Mouse (Mus musculus) hindbrain, embryonic 13.5 days (tissue): ENCODE data around the gene Celf2. TPM values are rescaled to one million over a fixed set of nuclear protein-coding genes. Genes with fewer than 3 reads are reported as not detected.
A peak's percentile ranks its signal among the peaks of the same experiment; 100 is the strongest.

Experiments
- ATAC-seq: fragments of 200-750 bp; cut with Nextera tagmentation; 2 replicates; pipeline ENCODE4 v1.8.0; 2017; ENCODE audit warnings: moderate TSS enrichment; ENCODE audit not compliant: low FRiP score
- H3K27ac ChIP-seq: fragments of 300-500 bp; sonication (generic); 2 replicates; pipeline ENCODE4 v1.5.1; 2015; ENCODE audit warnings: inconsistent platforms, mild to moderate bottlenecking, moderate library complexity
- H3K27me3 ChIP-seq: fragments of 300-500 bp; sonication (generic); 2 replicates; pipeline ENCODE4 v1.6.1; 2015; ENCODE audit warnings: mild to moderate bottlenecking, inconsistent platforms
- H3K36me3 ChIP-seq: fragments of 300-500 bp; sonication (generic); 2 replicates; pipeline ENCODE4 v1.6.1; 2015; ENCODE audit warnings: mild to moderate bottlenecking, inconsistent platforms
- H3K4me1 ChIP-seq: fragments of 300-500 bp; sonication (generic); replicated peaks from 2 replicates; pipeline ENCODE4 v1.6.1; 2015; ENCODE audit warnings: inconsistent platforms
- H3K4me2 ChIP-seq: fragments of 300-500 bp; sonication (generic); 2 replicates; pipeline ENCODE4 v1.6.1; 2015; ENCODE audit warnings: inconsistent platforms, mild to moderate bottlenecking, moderate library complexity
- H3K4me3 ChIP-seq: fragments of 300-500 bp; sonication (generic); 2 replicates; pipeline ENCODE4 v1.5.1; 2015; ENCODE audit warnings: mild to moderate bottlenecking, inconsistent platforms
- H3K9ac ChIP-seq: fragments of 300-500 bp; sonication (generic); 2 replicates; pipeline ENCODE4 v1.6.1; 2015; ENCODE audit warnings: mild to moderate bottlenecking, inconsistent platforms
- H3K9me3 ChIP-seq: fragments of 300-500 bp; sonication (generic); 2 replicates; pipeline ENCODE4 v1.6.1; 2016; ENCODE audit warnings: inconsistent platforms
- WGBS: fragments of 180-500 bp; shearing (Covaris S2); methylation state at CpG from one replicate; pipeline ENCODE4 v1.1.7; 2015; 5-methylcytosine and 5-hydroxymethylcytosine counted together
- polyA plus RNA-seq: library from polyadenylated mRNA; unstranded; fragments of >200 nt; fragmentation: Nextera tagmentation; extraction: Ambion mirVana; gene quantifications from 2 replicates; pipeline ENCODE4 v1.2.1, GENCODE M21; 2015

Celf2 gene
- polyA plus RNA-seq, 1 experiment from 2014 or later: 164 TPM

- H3K9ac ChIP-seq: no peak overlapping the region
- no peaks in the 10 kb centered on the region for H3K36me3 ChIP-seq
- H3K27ac ChIP-seq: no peak overlapping the region
- no peak overlapping the region for H3K4me3 ChIP-seq
- no peaks in the 10 kb centered on the region for H3K4me1 ChIP-seq
- 96% methylated on average over 1 of the region's 1 CpGs for WGBS
- no peaks in the 10 kb centered on the region for H3K9me3 ChIP-seq
- H3K27me3 ChIP-seq: no peaks in the 10 kb centered on the region
- no peak overlapping the region for H3K4me2 ChIP-seq
- no peak for ATAC-seq
These were observed 364.5 kb downstream of the Celf2 start for GRCm38 (mm10) chr2:7144871-7145270.

DNA sequence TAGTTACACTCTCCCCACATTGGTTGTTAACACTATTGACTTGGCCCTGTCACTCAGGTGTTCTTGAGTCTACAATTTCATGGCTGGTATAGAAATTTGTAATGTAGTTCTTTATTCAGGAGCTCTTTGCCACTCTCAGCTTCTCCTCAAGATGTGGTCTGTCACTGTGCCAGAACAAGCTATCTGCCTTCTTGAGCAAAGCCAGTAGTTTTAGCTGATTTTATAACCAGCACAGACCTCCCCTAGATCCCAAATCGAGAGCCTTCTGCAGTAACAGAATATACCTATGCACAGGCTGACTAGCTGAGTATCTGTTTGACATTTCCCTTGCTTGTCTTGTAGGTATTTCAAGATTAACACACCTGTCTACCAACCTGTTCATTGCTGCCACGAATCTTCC is 386.0 kb downstream of the Celf2 start:
- 0 out of 2 replicates have a peak, but pooled peaks cover 3% of the 10 kb centered on the region for H3K4me1 ChIP-seq
- no peaks in the 10 kb centered on the region for H3K36me3 ChIP-seq
- no peaks in the 10 kb centered on the region for H3K9me3 ChIP-seq
- no peak overlapping the region for H3K4me2 ChIP-seq
- H3K27ac ChIP-seq: no peak overlapping the region
- H3K4me3 ChIP-seq: no peak overlapping the region
- no peak for ATAC-seq
- no peaks in the 10 kb centered on the region for H3K27me3 ChIP-seq
- no peak overlapping the region for H3K9ac ChIP-seq
- WGBS: 90% methylated on average over 2 of the region's 2 CpGs

GRCm38 (mm10) chr2:7115801-7116200 is 393.6 kb downstream of the Celf2 start:
- H3K9ac ChIP-seq: no peak overlapping the region
- no peak overlapping the region for H3K4me3 ChIP-seq
- ATAC-seq: no peak
- H3K4me2 ChIP-seq: no peak overlapping the region
- 20% methylated on average over 2 of the region's 2 CpGs for WGBS
- no peak overlapping the region for H3K27ac ChIP-seq
- peaks cover 14% of the 10 kb centered on the region for H3K4me1 ChIP-seq
- H3K9me3 ChIP-seq: no peaks in the 10 kb centered on the region
- no peaks in the 10 kb centered on the region for H3K36me3 ChIP-seq
- H3K27me3 ChIP-seq: 0 out of 2 replicates have a peak, but pooled peaks cover 3% of the 10 kb centered on the region

DNA sequence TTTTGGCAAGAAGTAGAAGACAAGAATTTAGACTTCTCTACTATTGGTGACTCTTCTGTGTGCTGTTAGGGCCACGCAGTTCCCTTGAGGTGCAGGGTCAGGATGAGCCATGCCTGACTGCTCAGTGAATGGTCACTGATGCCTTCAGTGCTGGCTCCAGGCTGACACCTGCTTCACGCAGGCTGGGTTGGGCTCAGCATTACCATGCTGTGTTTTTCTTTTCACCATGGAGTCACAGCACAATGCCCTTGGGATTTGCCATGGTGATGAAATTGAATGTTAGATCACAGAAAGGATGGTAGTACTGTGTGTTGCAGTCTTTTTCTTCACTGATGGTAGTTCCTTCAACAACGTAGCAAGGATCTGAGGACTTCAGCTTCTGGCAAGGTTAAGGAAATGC is 394.2 kb downstream of the Celf2 start:
- H3K9me3 ChIP-seq: no peaks in the 10 kb centered on the region
- H3K4me2 ChIP-seq: no peak overlapping the region
- WGBS: 48% methylated on average over 3 of the region's 3 CpGs
- H3K27me3 ChIP-seq: 0 out of 2 replicates have a peak, but pooled peaks cover 3% of the 10 kb centered on the region
- H3K9ac ChIP-seq: no peak overlapping the region
- H3K4me3 ChIP-seq: no peak overlapping the region
- no peaks in the 10 kb centered on the region for H3K36me3 ChIP-seq
- peaks cover 14% of the 10 kb centered on the region for H3K4me1 ChIP-seq
- no peak; the same call in 1 of the 2 replicates for ATAC-seq
- H3K27ac ChIP-seq: no peak overlapping the region

DNA sequence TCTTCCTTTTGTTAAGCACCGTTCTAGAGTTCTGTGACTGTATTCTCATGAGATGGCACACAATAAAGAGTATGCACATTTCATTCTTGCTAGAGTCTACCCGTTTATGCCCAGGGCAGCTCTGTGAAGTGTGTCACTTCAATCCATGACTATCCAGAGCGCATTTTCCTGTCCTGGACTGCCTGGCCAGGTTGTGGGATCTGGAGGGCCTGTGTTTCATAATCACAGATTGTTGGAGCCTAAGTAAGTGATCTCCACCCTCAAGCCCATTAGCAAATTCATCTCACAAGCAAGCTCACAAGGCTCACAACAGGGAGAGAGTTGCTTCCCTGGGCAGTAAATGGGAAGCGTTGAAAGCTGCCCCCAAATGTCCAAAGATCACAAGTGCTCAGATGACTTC is 395.6 kb downstream of the Celf2 start:
- H3K4me1 ChIP-seq: peaks cover 14% of the 10 kb centered on the region
- WGBS: 75% methylated on average over 4 of the region's 4 CpGs
- ATAC-seq: no peak
- no peaks in the 10 kb centered on the region for H3K36me3 ChIP-seq
- no peak overlapping the region for H3K4me2 ChIP-seq
- H3K4me3 ChIP-seq: no peak overlapping the region
- H3K27ac ChIP-seq: no peak overlapping the region
- no peaks in the 10 kb centered on the region for H3K9me3 ChIP-seq
- H3K9ac ChIP-seq: no peak overlapping the region
- 0 out of 2 replicates have a peak, but pooled peaks cover 3% of the 10 kb centered on the region for H3K27me3 ChIP-seq

DNA sequence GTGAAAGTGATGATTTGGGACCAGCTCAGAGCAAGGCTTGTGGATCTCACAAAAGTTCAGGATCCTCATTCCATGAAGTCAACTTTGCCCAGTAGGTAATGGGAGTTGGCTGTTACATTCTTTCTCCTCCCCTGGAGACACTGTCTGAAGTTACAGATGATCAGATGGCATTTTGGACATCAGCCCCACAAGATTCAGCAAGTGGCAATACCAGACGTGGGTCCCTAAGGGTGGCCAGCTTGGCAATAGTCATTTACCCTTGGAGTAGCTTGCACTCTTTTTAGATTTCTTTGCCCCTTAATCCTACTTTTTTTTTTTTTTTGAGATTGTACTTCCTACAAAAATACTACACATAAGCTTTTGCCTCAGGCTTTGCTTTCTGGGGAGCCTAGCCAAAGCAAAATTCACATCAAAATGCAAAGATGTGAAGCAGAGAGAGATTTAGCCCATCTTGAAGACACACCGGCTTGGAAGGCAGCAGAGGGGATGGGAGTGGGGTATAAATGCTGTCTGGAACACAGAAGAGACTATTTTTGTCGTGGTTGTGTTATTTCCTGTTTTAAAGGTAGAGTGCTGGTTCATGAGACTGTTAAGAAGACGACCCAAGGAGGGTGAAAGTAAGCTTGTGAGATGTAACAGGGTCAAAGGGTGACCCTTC is 397.1 kb downstream of the Celf2 start:
- Histone ChIP-seq H3K4me2 (no peak overlapping the region), H3K27ac (no peak overlapping the region), H3K9me3 (no peaks in the 10 kb centered on the region), H3K36me3 (no peaks in the 10 kb centered on the region), H3K4me1 (peaks cover 14% of the 10 kb centered on the region), H3K27me3 (0 out of 2 replicates have a peak, but pooled peaks cover 3% of the 10 kb centered on the region), H3K4me3 (no peak overlapping the region), H3K9ac (no peak overlapping the region)
- ATAC-seq: no peak
- 72% methylated on average over 4 of the region's 4 CpGs for WGBS

GRCm38 (mm10) chr2:7093414-7093813 is 415.9 kb downstream of the Celf2 start:
- H3K9ac ChIP-seq: no peak overlapping the region
- no peak overlapping the region for H3K4me2 ChIP-seq
- H3K27ac ChIP-seq: no peak overlapping the region
- no peaks in the 10 kb centered on the region for H3K9me3 ChIP-seq
- no peak for ATAC-seq
- H3K4me1 ChIP-seq: peaks cover 17% of the 10 kb centered on the region
- WGBS: 66% methylated on average over 3 of the region's 3 CpGs
- H3K36me3 ChIP-seq: no peaks in the 10 kb centered on the region
- no peaks in the 10 kb centered on the region for H3K27me3 ChIP-seq
- no peak overlapping the region for H3K4me3 ChIP-seq

DNA sequence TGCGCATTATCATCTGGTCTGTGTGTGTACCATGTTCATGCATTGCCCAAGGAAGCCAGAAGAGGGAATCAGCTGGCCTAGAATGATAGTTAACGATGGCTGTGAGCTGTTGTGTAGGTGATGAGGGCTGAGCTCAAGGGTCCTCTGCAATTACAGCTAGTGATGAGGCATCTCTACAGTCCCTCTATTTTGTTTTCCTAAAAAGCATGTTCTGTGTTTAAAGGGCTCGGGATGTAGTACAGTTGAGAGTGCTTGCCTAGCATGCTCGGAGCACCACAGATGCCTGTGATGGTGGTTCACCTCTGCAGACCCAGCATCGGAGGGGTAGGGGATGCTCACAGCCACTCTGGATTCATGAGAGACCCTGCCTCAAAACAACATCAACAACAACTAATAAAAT is 416.7 kb downstream of the Celf2 start:
- no peaks in the 10 kb centered on the region for H3K36me3 ChIP-seq
- H3K4me2 ChIP-seq: no peak overlapping the region
- no peak overlapping the region for H3K9ac ChIP-seq
- 98% methylated on average over 5 of the region's 5 CpGs for WGBS
- H3K4me3 ChIP-seq: no peak overlapping the region
- peaks cover 17% of the 10 kb centered on the region for H3K4me1 ChIP-seq
- no peak for ATAC-seq
- no peaks in the 10 kb centered on the region for H3K9me3 ChIP-seq
- H3K27ac ChIP-seq: no peak overlapping the region
- H3K27me3 ChIP-seq: no peaks in the 10 kb centered on the region

GRCm38 (mm10) chr2:7090496-7090895 is 418.9 kb downstream of the Celf2 start:
- no peak overlapping the region for H3K9ac ChIP-seq
- no peak overlapping the region for H3K4me3 ChIP-seq
- no peaks in the 10 kb centered on the region for H3K36me3 ChIP-seq
- no peak overlapping the region for H3K27ac ChIP-seq
- H3K9me3 ChIP-seq: no peaks in the 10 kb centered on the region
- 77% methylated on average over 1 of the region's 1 CpGs for WGBS
- no peak overlapping the region for H3K4me2 ChIP-seq
- ATAC-seq: no peak
- H3K27me3 ChIP-seq: no peaks in the 10 kb centered on the region
- peaks cover 17% of the 10 kb centered on the region for H3K4me1 ChIP-seq

- H3K4me1 ChIP-seq: peaks cover 17% of the 10 kb centered on the region
- H3K27ac ChIP-seq: peak overlapping the region; percentile 78
- no peak overlapping the region; the same call in 1 of the 2 replicates for H3K4me2 ChIP-seq
- 0 out of 2 replicates have a peak overlapping the region, but pooled peaks have one; percentile 9 for H3K9ac ChIP-seq
- no peak overlapping the region for H3K4me3 ChIP-seq
- H3K27me3 ChIP-seq: no peaks in the 10 kb centered on the region
- ATAC-seq: peak; percentile 92
- H3K9me3 ChIP-seq: no peaks in the 10 kb centered on the region
- no peaks in the 10 kb centered on the region for H3K36me3 ChIP-seq
- 6% methylated on average over 7 of the region's 7 CpGs for WGBS
These were observed 420.1 kb downstream of the Celf2 start for GRCm38 (mm10) chr2:7089069-7089834.

DNA sequence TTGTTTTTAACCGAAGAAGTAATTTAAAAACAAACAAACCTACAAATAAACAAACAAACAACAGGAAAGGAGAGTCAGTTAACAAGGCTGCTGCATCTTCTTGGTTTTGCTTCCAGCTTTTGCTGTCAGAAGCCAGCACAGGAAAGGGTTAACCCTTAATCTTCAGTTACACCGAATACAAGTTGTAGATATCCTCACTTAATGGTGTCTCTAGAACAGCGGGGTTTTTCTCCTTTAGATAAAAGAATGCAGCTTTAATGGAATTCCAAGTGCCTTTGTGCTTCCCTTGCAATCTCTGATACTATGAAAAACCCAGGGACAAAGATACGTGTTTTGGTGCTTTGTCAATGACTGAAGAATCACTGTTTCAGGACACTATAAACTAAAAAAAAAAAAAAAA is 420.8 kb downstream of the Celf2 start:
- WGBS: 22% methylated on average over 4 of the region's 4 CpGs
- Histone ChIP-seq H3K9ac (no peak overlapping the region), H3K27me3 (no peaks in the 10 kb centered on the region), H3K9me3 (no peaks in the 10 kb centered on the region), H3K27ac (peak overlapping the region; percentile 78), H3K4me2 (no peak overlapping the region), H3K36me3 (no peaks in the 10 kb centered on the region), H3K4me3 (no peak overlapping the region), H3K4me1 (peaks cover 17% of the 10 kb centered on the region)
- no peak for ATAC-seq

- no peak overlapping the region for H3K4me2 ChIP-seq
- H3K4me3 ChIP-seq: no peak overlapping the region
- 74% methylated on average over 14 of the region's 14 CpGs for WGBS
- no peak for ATAC-seq
- H3K4me1 ChIP-seq: peaks cover 20% of the 10 kb centered on the region
- H3K27me3 ChIP-seq: no peaks in the 10 kb centered on the region
- H3K9me3 ChIP-seq: no peaks in the 10 kb centered on the region
- H3K27ac ChIP-seq: no peak overlapping the region
- H3K9ac ChIP-seq: no peak overlapping the region
- H3K36me3 ChIP-seq: no peaks in the 10 kb centered on the region
These were observed 421.9 kb downstream of the Celf2 start for GRCm38 (mm10) chr2:7087480-7087879.
